Mouse (Mus musculus): ENCODE measurements at regions not wholly inside any gene's neighbourhood (a gene's known extent, or its start where the extent isn't known, plus 50 kb on each side); places are given as distances from the start of the nearest gene placed in this dataset.
A peak's percentile ranks its signal among the peaks of the same experiment; 100 is the strongest.

DNA sequence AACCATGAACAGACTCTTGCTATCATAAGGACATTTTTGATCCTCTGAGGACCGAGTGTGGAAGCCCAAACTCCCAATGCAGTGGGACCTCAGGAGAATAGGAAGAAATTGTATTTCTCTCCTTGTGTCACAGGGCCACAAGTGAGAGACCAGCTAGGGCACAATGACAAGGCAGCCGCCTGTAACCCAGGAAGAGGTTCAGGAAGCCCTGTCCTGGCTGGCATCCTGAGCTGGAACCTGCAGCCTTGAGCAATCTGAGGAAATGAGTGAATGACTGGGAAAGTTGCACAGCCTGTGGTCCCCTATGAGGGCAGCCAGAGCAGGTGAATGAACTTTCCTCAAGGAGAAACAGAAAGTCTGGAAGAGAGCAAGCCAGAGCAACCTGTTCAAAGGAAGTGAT lies 142.0 kb upstream of the Tut7 start:
- no peak for TF ChIP-seq CTCF (IDR thresholded peaks at IDR 0.05)
- H3K4me1 ChIP-seq (ENCODE audit: insufficient read depth, low read length), result no peaks in the 10 kb centered on the region
- no peak overlapping the region for H3K27ac ChIP-seq (ENCODE audit: low read depth, low read length)
- H3K4me2 ChIP-seq (ENCODE audit: low read depth, low read length, poor library complexity, severe bottlenecking), result no peak overlapping the region
- no peaks in the 10 kb centered on the region for H3K9me3 ChIP-seq (ENCODE audit: low read length)
- DNase-seq (ENCODE audit: low spot score) (no peak), ATAC-seq (ENCODE audit: low FRiP score) (no peak)
- no peak overlapping the region for H3K9ac ChIP-seq (replicated peaks; ENCODE audit: low read length, poor library complexity, severe bottlenecking)
- no peaks in the 10 kb centered on the region for H3K36me3 ChIP-seq (ENCODE audit: insufficient read depth, low read length)
- no peak overlapping the region for H3K4me3 ChIP-seq (ENCODE audit: low read depth, low read length)
- H3K27me3 ChIP-seq (ENCODE audit: insufficient read depth, low read length), result no peaks in the 10 kb centered on the region
- WGBS, result 95% methylated on average over 2 of the region's 2 CpGs

DNA sequence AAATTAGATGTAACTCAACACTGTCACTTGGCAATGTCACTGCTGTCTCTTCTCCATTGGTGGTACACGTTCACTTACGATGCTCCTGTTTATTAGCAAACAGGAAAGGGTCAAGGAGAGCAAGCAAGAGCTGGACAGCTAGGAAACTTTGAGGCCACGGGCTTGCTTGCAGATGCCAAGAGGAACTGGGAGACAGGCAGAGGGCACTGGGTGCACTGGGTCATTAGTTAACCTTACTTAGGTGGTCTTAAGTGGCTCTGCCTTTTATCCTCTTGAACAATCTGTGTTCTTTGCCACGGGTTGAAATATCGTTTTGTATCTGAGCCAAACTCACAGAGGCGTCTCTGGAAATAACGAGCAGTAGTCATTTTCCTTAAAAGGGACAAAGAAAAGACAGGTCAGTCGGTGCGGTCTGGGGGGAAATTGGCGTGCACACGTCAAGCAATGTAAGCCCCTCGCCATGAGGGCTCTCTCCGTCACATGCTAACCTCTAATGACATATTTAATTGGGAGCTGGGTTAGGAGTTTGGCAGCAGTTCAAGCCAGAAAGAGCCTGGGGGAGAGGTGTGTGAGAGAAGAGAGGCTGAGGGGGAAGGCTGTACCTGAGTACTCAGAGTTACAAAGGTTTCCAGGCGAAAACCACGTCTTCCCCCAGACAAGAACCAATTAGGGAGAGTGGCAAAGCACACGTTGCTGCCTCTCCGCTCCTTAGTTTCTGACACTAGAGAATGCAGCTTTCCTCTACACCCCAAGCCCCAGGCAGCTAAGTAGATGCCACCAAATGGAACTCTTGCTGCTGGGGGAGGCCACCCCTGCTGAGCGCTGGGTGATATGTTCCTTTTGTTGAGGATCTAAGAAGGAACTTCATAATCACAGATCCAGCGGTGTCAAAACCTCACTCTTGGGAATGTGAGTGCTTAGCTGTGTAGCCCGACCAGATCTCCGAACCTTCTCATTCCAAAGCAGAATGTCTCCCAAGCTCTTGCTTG lies 140.0 kb upstream of the Tut7 start:
- DNase-seq (ENCODE audit: low spot score) (no peak), ATAC-seq (ENCODE audit: low FRiP score) (peak; percentile 58)
- Histone ChIP-seq H3K4me2 (ENCODE audit: low read depth, low read length, poor library complexity, severe bottlenecking) (no peak overlapping the region), H3K4me3 (ENCODE audit: low read depth, low read length) (no peak overlapping the region), H3K9ac (replicated peaks; ENCODE audit: low read length, poor library complexity, severe bottlenecking) (no peak overlapping the region), H3K27ac (ENCODE audit: low read depth, low read length) (no peak overlapping the region), H3K27me3 (ENCODE audit: insufficient read depth, low read length) (no peaks in the 10 kb centered on the region), H3K4me1 (ENCODE audit: insufficient read depth, low read length) (no peaks in the 10 kb centered on the region), H3K36me3 (ENCODE audit: insufficient read depth, low read length) (no peaks in the 10 kb centered on the region), H3K9me3 (ENCODE audit: low read length) (no peaks in the 10 kb centered on the region)
- WGBS, result 60% methylated on average over 21 of the region's 21 CpGs
- TF ChIP-seq CTCF (IDR thresholded peaks at IDR 0.05), result no peak

DNA sequence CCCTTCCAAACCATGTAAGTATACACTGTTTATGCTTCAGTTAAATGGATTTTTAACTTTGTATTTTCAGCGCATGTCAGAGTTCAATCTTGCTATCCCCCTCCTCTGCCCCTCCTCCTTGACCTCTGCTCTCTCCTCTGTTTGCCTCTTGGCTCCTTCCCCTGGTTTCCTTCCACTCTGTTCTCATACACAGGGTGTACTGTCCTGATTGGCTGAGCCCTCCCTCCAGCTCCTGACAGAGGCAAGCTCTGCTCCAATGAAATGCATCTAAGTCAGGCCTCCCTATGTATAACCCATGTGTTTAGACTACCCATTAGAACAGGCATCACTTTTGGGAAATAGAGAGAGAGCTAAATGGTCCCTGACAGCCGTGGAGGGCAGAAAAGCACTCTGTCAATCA lies 133.5 kb upstream of the Tut7 start:
- Histone ChIP-seq H3K9ac (replicated peaks; ENCODE audit: low read length, poor library complexity, severe bottlenecking) (no peak overlapping the region), H3K4me3 (ENCODE audit: low read depth, low read length) (no peak overlapping the region), H3K27me3 (ENCODE audit: insufficient read depth, low read length) (no peaks in the 10 kb centered on the region), H3K9me3 (ENCODE audit: low read length) (no peaks in the 10 kb centered on the region), H3K36me3 (ENCODE audit: insufficient read depth, low read length) (no peaks in the 10 kb centered on the region), H3K4me2 (ENCODE audit: low read depth, low read length, poor library complexity, severe bottlenecking) (no peak overlapping the region), H3K27ac (ENCODE audit: low read depth, low read length) (no peak overlapping the region), H3K4me1 (ENCODE audit: insufficient read depth, low read length) (no peaks in the 10 kb centered on the region)
- DNase-seq (ENCODE audit: low spot score) (no peak), ATAC-seq (ENCODE audit: low FRiP score) (no peak)
- WGBS, result 44% methylated on average over 2 of the region's 2 CpGs
- TF ChIP-seq CTCF (IDR thresholded peaks at IDR 0.05), result no peak

DNA sequence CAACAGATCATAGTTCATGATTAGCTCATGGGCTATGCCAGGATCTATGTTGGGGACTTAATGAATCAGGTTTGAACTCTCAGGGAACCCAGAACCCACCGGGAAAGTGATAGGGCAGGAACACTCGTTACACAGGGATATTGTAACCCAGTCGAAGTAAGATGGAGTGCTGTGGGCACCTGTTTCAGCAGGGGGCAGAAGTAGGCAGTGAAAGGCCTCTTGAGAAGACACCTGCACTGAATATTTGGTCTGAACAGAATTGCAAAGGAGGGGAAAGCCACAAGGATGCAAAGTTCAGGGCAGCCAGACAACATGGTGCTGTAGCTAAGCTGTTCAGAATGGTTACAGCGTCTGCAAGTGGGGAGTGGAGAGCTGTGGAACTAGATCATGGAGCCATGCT lies 129.9 kb upstream of the Tut7 start:
- H3K4me3 ChIP-seq (ENCODE audit: low read depth, low read length), result no peak overlapping the region
- WGBS, result 67% methylated on average over 4 of the region's 4 CpGs
- no peaks in the 10 kb centered on the region for H3K36me3 ChIP-seq (ENCODE audit: insufficient read depth, low read length)
- DNase-seq (ENCODE audit: low spot score) (no peak), ATAC-seq (ENCODE audit: low FRiP score) (no peak)
- H3K27ac ChIP-seq (ENCODE audit: low read depth, low read length), result no peak overlapping the region
- no peaks in the 10 kb centered on the region for H3K27me3 ChIP-seq (ENCODE audit: insufficient read depth, low read length)
- H3K9me3 ChIP-seq (ENCODE audit: low read length), result no peaks in the 10 kb centered on the region
- no peak overlapping the region for H3K9ac ChIP-seq (replicated peaks; ENCODE audit: low read length, poor library complexity, severe bottlenecking)
- H3K4me1 ChIP-seq (ENCODE audit: insufficient read depth, low read length), result no peaks in the 10 kb centered on the region
- peak; percentile 50 for TF ChIP-seq CTCF (IDR thresholded peaks at IDR 0.05)
- H3K4me2 ChIP-seq (ENCODE audit: low read depth, low read length, poor library complexity, severe bottlenecking), result no peak overlapping the region

DNA sequence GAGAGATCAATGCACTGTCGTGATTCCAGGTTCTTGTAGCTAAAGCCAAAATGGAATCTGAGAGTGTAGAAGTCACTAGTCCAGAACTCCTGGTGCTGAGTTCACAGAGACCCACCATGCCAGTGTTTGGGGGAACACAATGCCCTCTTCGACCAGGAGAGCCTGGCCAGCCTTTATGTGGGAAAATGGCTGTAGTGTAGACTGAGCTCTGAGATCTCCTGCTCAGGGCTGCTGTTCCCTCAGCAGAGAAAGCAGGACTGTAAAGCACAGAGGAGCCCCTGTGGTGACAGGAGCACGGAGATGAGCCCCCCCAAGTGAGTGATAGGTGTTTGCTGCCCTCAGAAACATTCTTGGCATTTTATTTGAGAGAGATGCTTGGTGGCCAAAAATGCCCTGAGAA lies 129.2 kb upstream of the Tut7 start:
- WGBS, result 70% methylated on average over 3 of the region's 3 CpGs
- H3K9me3 ChIP-seq (ENCODE audit: low read length), result no peaks in the 10 kb centered on the region
- H3K36me3 ChIP-seq (ENCODE audit: insufficient read depth, low read length), result no peaks in the 10 kb centered on the region
- no peaks in the 10 kb centered on the region for H3K4me1 ChIP-seq (ENCODE audit: insufficient read depth, low read length)
- no peak overlapping the region for H3K9ac ChIP-seq (replicated peaks; ENCODE audit: low read length, poor library complexity, severe bottlenecking)
- no peak overlapping the region for H3K4me3 ChIP-seq (ENCODE audit: low read depth, low read length)
- H3K4me2 ChIP-seq (ENCODE audit: low read depth, low read length, poor library complexity, severe bottlenecking), result no peak overlapping the region
- no peak overlapping the region for H3K27ac ChIP-seq (ENCODE audit: low read depth, low read length)
- no peak for TF ChIP-seq CTCF (IDR thresholded peaks at IDR 0.05)
- no peak for DNase-seq (ENCODE audit: low spot score)
- ATAC-seq (ENCODE audit: low FRiP score), result no peak
- H3K27me3 ChIP-seq (ENCODE audit: insufficient read depth, low read length), result no peaks in the 10 kb centered on the region

DNA sequence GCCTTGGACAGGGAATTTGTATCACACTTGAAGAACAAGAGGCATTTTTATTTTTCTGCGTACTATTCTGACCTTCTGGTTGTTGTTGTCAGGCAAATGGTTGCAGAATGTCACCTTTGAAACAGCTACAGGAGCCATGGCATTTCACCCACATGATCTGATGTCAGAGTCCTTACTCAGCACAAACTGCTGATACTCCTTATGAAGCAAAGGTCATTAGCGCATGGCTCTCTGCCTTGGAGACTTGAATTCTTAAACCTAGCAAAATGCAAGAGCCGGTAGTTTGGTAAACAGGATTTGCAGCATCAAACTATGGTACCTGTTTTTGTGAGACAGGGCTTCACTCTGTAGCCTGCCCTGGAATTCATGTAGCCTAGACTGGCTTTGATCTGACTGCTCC lies 127.3 kb upstream of the Tut7 start:
- no peak overlapping the region for H3K4me3 ChIP-seq (ENCODE audit: low read depth, low read length)
- H3K4me1 ChIP-seq (ENCODE audit: insufficient read depth, low read length), result no peaks in the 10 kb centered on the region
- H3K27me3 ChIP-seq (ENCODE audit: insufficient read depth, low read length), result no peaks in the 10 kb centered on the region
- H3K4me2 ChIP-seq (ENCODE audit: low read depth, low read length, poor library complexity, severe bottlenecking), result no peak overlapping the region
- 88% methylated on average over 3 of the region's 3 CpGs for WGBS
- no peak for ATAC-seq (ENCODE audit: low FRiP score)
- H3K9ac ChIP-seq (replicated peaks; ENCODE audit: low read length, poor library complexity, severe bottlenecking), result no peak overlapping the region
- no peak overlapping the region for H3K27ac ChIP-seq (ENCODE audit: low read depth, low read length)
- no peak for TF ChIP-seq CTCF (IDR thresholded peaks at IDR 0.05)
- no peaks in the 10 kb centered on the region for H3K36me3 ChIP-seq (ENCODE audit: insufficient read depth, low read length)
- H3K9me3 ChIP-seq (ENCODE audit: low read length), result no peaks in the 10 kb centered on the region
- no peak for DNase-seq (ENCODE audit: low spot score)
